Mouse (Mus musculus): ENCODE data around the gene Ddx28.
"Not testable (repeated sequence)": the region's sequence is repeated elsewhere in the genome, so short reads cannot be mapped to it uniquely, and the experiment has no call there.

Ddx28 gene

GRCm38 (mm10) chr8:106016284-106016683 is 4.6 kb upstream of the Ddx28 start:
- no peak for DNase-seq (ENCODE audit: inconsistent age in 2 of 2, low spot score in 1 of 2)

- DNase-seq (ENCODE audit: inconsistent age in 2 of 2, low spot score in 1 of 2) = not testable (repeated sequence)
These were observed 521 bp upstream of the Ddx28 start for GRCm38 (mm10) chr8:106012203-106012602.

GRCm38 (mm10) chr8:106010748-106011642 is 687 bp downstream of the Ddx28 start:
- peak; percentile 93 to 97 for DNase-seq (ENCODE audit: inconsistent age in 2 of 2, low spot score in 1 of 2)

GRCm38 (mm10) chr8:106007891-106008290 is 3.8 kb downstream of the Ddx28 start:
- not testable (repeated sequence) for DNase-seq (ENCODE audit: inconsistent age in 2 of 2, low spot score in 1 of 2)

GRCm38 (mm10) chr8:106007135-106007534 is 4.5 kb downstream of the Ddx28 start:
- peak; percentile 22 to 56 for DNase-seq (ENCODE audit: inconsistent age in 2 of 2, low spot score in 1 of 2)

- DNase-seq (ENCODE audit: inconsistent age in 2 of 2, low spot score in 1 of 2) = peak in 1 of 2 experiments; percentile 39
These were observed 5.3 kb downstream of the Ddx28 start for GRCm38 (mm10) chr8:106006413-106006812.

- no peak for DNase-seq (ENCODE audit: inconsistent age in 2 of 2, low spot score in 1 of 2)
These were observed 5.8 kb downstream of the Ddx28 start, which contains the start of gene Dpep2nb for GRCm38 (mm10) chr8:106005875-106006274. Gene Dpep2nb (minus strand): TSS chr8:106005975.

GRCm38 (mm10) chr8:106004538-106005207 is 7.0 kb downstream of the Ddx28 start:
- DNase-seq (ENCODE audit: inconsistent age in 2 of 2, low spot score in 1 of 2) = peak in 1 of 2 experiments; percentile 30

- DNase-seq (ENCODE audit: inconsistent age in 2 of 2, low spot score in 1 of 2) = no peak
These were observed 9.8 kb downstream of the Ddx28 start for GRCm38 (mm10) chr8:106001908-106002307.

- DNase-seq (ENCODE audit: inconsistent age in 2 of 2, low spot score in 1 of 2) = peak in 1 of 2 experiments; percentile 42
These were observed 12.7 kb downstream of the Ddx28 start for GRCm38 (mm10) chr8:105998971-105999370.

GRCm38 (mm10) chr8:105996359-105996758 is 15.3 kb downstream of the Ddx28 start:
- DNase-seq (ENCODE audit: inconsistent age in 2 of 2, low spot score in 1 of 2) = peak in 1 of 2 experiments; percentile 37

GRCm38 (mm10) chr8:105993226-105993625 is 18.5 kb downstream of the Ddx28 start:
- peak in 1 of 2 experiments; percentile 12 for DNase-seq (ENCODE audit: inconsistent age in 2 of 2, low spot score in 1 of 2)

- peak in 1 of 2 experiments; percentile 40 for DNase-seq (ENCODE audit: inconsistent age in 2 of 2, low spot score in 1 of 2)
These were observed 19.2 kb downstream of the Ddx28 start for GRCm38 (mm10) chr8:105992499-105992898.

GRCm38 (mm10) chr8:105991546-105991945 is 20.1 kb downstream of the Ddx28 start:
- DNase-seq (ENCODE audit: inconsistent age in 2 of 2, low spot score in 1 of 2) = peak in 1 of 2 experiments; percentile 32

GRCm38 (mm10) chr8:105990856-105991387 is 20.8 kb downstream of the Ddx28 start, which contains the start of gene Dus2:
Gene Dus2 (plus strand): TSS chr8:105991337.
- peak; percentile 81 to 93 for DNase-seq (ENCODE audit: inconsistent age in 2 of 2, low spot score in 1 of 2)

- DNase-seq (ENCODE audit: inconsistent age in 2 of 2, low spot score in 1 of 2) = no peak
These were observed 23.1 kb downstream of the Ddx28 start for GRCm38 (mm10) chr8:105988546-105988945.

GRCm38 (mm10) chr8:105983406-105983805 is 28.3 kb downstream of the Ddx28 start:
- DNase-seq (ENCODE audit: inconsistent age in 2 of 2, low spot score in 1 of 2) = peak in 1 of 2 experiments; percentile 16

- DNase-seq (ENCODE audit: inconsistent age in 2 of 2, low spot score in 1 of 2) = peak in 1 of 2 experiments; percentile 14
These were observed 30.5 kb downstream of the Ddx28 start for GRCm38 (mm10) chr8:105981146-105981545.

- no peak for DNase-seq (ENCODE audit: inconsistent age in 2 of 2, low spot score in 1 of 2)
These were observed 32.4 kb downstream of the Ddx28 start, which contains the start of gene Dpep3 for GRCm38 (mm10) chr8:105979325-105979724. Gene Dpep3 (minus strand): TSS chr8:105979429.

GRCm38 (mm10) chr8:105975363-105975762 is 36.3 kb downstream of the Ddx28 start:
- no peak for DNase-seq (ENCODE audit: inconsistent age in 2 of 2, low spot score in 1 of 2)

- DNase-seq (ENCODE audit: inconsistent age in 2 of 2, low spot score in 1 of 2) = no peak
These were observed 40.5 kb downstream of the Ddx28 start for GRCm38 (mm10) chr8:105971019-105971720.
